Mouse (Mus musculus) heart, adult 2 months (tissue): ENCODE data around the gene Bco2.

Experiments
- CTCF ChIP-seq: fragments of 200-600 bp; IDR thresholded peaks from 2 replicates; pipeline ENCODE4 v1.8.1; 2022; ENCODE audit warnings: antibody characterized with exemption, mild to moderate bottlenecking, moderate library complexity
- POLR2A ChIP-seq: fragments of 200-500 bp; IDR thresholded peaks from 2 replicates; pipeline ENCODE4 v1.6.1; 2011; ENCODE audit warnings: mild to moderate bottlenecking, low read depth, low read length, control low read depth; ENCODE audit not compliant: insufficient read depth

GRCm38 (mm10) chr9:50601536-50601935, 46.6 kb upstream of the Bco2 start:
- TF ChIP-seq CTCF (no peak), POLR2A (no peak)
